Mouse (Mus musculus): ENCODE measurements at regions not wholly inside any gene's neighbourhood (a gene's known extent, or its start where the extent isn't known, plus 50 kb on each side); places are given as distances from the start of the nearest gene placed in this dataset.

- DNase-seq (ENCODE audit: low read depth, low spot score): no peak
Observed at GRCm38 (mm10) chr19:32939692-32940091, 182.4 kb downstream of the Pten start.

- no peak for DNase-seq (ENCODE audit: low read depth, low spot score)
Observed at GRCm38 (mm10) chr19:32940806-32941205, 183.5 kb downstream of the Pten start.

GRCm38 (mm10) chr19:32943594-32944230 is 186.4 kb downstream of the Pten start:
- no peak for DNase-seq (ENCODE audit: low read depth, low spot score)

- DNase-seq (ENCODE audit: low read depth, low spot score): no peak
Observed at GRCm38 (mm10) chr19:32947081-32947855, 190.0 kb downstream of the Pten start.

DNA sequence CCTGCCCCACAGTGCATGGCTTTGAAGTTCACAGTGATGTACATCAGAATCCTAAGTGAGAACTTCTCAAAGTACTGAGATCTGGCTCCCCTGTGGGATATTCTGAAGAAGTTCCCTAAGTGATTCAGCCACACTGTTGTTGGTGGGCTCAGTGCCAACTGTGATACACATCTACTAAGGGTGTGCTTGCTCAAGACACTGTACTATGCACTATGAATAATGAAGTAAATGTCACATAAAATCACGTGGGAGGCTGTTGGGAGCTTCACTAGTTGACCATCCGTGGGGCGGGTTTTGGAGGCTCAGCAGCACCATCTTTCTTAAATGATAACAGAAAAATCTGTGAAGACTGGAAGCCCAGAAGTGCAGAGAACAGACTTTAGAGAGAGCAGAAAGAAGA is 193.0 kb downstream of the Pten start:
- DNase-seq (ENCODE audit: low read depth, low spot score): no peak

- no peak for DNase-seq (ENCODE audit: low read depth, low spot score)
Observed at GRCm38 (mm10) chr19:32950794-32951193, 193.5 kb downstream of the Pten start.

DNA sequence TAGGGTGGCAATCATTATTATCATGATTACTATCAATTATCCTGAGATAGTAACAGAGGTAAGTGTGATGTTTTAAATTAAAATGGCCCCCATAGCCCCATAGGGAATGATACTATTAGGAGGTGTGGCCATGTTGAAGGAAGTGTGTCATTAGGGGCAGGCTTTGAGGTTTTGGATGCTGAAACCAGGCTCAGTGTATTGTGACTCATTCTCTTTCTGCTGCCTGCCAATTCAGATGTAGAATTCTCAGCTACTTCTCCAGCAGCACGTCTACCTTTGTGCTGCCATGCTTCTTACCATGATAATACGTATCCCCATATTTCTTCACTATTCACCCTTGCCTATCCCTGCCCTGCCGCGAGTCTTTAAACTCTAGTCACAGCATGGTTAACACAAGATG is 195.1 kb downstream of the Pten start:
- no peak for DNase-seq (ENCODE audit: low read depth, low spot score)

DNA sequence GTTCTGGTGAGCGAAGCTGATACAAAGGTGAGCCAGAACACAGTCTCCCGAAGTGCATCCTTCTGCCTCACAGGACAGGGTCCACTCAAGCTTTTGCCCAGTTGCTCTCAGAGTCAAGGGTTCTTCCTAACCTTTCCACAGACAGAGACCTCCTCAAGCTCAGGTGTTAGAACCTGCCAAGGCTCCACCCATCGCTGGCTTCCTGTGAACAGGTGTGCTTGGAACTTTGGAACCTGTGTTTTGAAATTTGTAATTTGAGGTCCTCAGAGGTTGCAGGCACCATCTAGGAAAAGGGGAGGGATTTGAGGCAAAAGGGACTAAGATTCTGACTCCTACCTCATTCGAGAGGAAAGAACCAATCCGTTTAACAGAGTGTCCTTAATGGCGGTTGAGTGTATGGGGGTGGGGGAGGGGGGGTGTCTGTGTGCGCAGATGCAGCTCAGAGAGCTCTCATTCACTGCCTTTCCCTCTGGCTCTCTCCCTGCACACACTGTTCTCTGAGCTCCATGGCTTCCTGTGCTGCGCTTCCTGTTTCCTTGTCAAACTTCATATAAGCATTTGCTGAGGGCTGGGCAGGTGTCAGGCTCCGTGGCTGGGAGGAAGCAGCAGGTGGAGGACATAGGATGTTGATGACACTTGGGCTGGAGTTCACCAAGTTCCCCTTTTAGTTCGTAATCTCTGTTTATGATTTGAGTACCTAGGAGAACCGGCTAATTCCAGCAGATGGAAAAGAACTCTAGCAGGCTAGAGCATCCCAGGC is 195.8 kb downstream of the Pten start:
- no peak for DNase-seq (ENCODE audit: low read depth, low spot score)

DNA sequence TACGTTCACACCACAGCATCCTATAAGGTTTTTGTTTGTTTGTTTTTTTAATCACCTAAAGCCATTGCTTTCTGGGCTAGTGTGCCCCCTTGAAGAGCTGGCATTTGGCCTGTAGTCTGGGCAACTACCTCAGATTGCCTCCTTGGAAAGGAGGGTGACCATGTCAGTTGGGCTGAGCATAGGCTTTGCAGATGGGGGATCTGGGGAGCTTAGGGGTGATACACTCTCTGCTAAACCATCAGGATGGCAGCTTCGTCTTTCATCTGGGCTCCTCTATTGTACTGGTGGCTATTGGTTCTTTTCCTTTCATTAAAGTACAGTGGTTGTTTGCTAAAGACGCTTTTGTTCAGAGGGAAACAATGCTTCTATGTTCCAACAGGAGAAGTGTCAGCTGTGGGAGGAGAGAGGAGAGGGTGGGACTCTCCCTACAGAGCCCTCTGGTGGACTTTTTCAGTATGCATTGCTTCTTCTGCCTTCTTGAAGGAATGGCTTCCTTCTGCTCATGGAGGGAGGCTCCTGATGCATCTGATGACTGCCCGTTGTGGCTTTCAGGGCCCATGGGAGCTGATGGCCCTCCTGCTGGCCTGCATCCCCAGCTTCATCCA is 196.8 kb downstream of the Pten start:
- DNase-seq (ENCODE audit: low read depth, low spot score): peak; percentile 25

DNA sequence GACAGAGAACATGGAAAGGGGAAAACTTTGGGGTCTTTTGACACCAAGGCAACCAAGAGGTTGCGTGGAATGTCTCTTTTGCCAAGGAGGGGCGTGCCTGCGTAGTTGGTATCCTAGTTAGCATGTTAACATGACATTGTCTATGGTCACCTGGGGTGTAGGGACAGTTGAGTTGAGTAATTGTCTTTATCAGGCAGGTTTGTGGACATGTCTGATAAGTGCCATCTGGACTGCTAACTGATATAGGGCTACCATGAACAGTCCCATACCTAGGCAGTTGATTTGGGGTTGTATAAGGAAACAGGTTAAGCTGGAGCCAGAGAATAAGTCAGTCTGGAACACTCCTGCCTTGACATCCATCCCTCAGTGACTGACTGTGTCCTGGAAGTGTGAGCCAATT is 197.6 kb downstream of the Pten start:
- DNase-seq (ENCODE audit: low read depth, low spot score): no peak

- no peak for DNase-seq (ENCODE audit: low read depth, low spot score)
Observed at GRCm38 (mm10) chr19:32956143-32956915, 199.0 kb downstream of the Pten start.

DNA sequence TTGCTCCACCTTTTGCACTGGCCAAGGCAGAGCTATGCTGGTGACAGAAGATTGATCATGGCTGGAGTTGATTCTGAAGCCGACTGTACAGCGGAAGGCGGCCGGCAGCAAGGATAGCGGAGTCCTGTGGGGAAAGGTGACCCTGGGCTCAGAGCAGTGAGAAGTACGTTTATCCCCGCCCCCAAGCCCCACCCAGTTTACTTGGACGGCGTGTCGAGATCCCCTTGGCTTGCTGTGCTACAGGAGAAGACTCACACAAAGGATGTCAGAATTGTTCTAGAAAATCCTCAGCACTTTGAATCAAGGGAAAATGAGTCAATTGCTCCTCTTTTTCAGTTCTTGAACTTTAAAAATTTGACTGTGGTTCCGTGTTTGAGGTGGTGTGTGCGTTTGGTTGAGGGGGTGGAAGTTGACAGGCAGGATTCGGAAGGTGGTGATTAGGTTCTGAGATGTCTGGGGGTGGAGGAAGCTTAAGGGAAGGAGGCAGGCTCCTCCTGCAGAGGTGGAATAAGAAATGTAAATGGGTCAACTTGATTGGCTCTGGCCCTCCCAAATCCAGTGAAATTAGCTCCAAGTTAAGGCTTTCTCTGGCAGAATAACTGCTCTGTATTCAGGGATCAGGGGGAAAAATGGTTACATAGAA is 199.7 kb downstream of the Pten start:
- no peak for DNase-seq (ENCODE audit: low read depth, low spot score)

DNA sequence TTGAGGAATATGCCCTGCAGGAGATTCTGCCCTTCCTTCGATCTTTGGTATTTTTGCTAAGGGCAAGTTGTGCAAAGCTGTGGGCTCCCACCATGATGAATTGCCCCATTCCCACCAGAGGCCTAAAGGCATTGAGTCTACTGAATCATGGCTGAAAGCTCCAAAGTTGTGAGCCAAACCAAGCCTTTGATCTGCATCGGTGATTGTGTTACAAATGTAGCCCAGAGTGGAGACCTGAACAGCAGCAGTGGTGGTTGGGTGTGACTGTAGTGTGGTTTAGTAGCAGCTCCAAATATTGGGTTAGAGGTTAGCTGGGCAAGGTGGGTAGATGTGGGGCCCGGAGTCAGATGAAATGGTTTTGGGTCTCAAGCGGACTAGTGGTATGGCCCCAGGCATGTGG is 201.0 kb downstream of the Pten start:
- no peak for DNase-seq (ENCODE audit: low read depth, low spot score)

- no peak for DNase-seq (ENCODE audit: low read depth, low spot score)
Observed at GRCm38 (mm10) chr19:32958791-32959190, 201.5 kb downstream of the Pten start.

DNA sequence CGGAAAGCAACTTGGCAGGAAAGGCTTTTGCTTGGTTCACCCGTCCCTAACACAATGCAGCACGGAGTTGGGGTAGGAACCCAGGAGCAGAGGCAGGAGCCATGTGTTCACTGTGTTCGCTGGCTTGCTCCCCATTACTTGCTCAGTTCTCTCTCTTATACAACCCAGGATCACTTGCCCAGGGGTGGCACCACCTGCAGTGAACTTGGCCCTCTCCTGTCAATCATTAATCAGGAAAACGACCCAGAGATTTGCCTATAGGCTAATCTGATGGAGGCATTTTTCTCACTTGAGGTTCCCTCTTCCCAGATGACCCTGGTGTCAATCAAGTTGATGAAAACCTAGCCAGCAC is 202.5 kb downstream of the Pten start:
- DNase-seq (ENCODE audit: low read depth, low spot score): no peak

GRCm38 (mm10) chr19:32960196-32960947 is 203.1 kb downstream of the Pten start:
- no peak for DNase-seq (ENCODE audit: low read depth, low spot score)

GRCm38 (mm10) chr19:32961525-32961924 is 204.2 kb downstream of the Pten start:
- DNase-seq (ENCODE audit: low read depth, low spot score): no peak

DNA sequence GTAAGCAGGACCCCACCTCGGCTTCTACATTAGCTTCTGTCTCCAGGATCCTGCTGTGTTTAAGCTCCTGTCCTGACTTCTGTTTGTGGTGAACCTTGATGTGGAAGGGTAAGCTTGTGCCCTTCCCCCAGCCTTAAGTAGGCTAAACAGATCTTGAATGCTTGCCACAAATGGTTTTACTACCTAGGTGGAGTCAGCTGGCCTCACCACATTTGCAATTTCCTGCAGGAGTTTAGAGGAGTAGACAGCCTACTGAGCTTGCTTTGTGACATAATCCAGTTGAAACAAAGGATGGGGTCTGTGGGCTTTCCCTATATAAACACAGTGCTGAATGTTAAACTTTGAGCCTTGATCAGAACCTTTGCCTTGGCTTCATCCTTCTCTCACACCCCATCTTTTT is 206.7 kb downstream of the Pten start:
- no peak for DNase-seq (ENCODE audit: low read depth, low spot score)

GRCm38 (mm10) chr19:32965488-32965887 is 208.2 kb downstream of the Pten start:
- DNase-seq (ENCODE audit: low read depth, low spot score): no peak

GRCm38 (mm10) chr19:32969213-32969776 is 212.0 kb downstream of the Pten start:
- no peak for DNase-seq (ENCODE audit: low read depth, low spot score)

Measured in retina, postnatal 7 days (tissue).